Mouse (Mus musculus) thymus, adult 2 months (tissue): Measurements from ENCODE around the gene 2410002F23Rik. TPM values are rescaled to one million over a fixed set of nuclear protein-coding genes. Genes with fewer than 3 reads are reported as not detected.
A peak's percentile ranks its signal among the peaks of the same experiment; 100 is the strongest.

Experiments used
- DNase-seq: peaks from one replicate; pipeline ENCODE4 v3.0.0; 2021
- H3K27ac ChIP-seq: fragments of 200-500 bp; 2 replicates; pipeline ENCODE4 v1.5.1; 2012; ENCODE audit warnings: low read length, control low read depth; ENCODE audit not compliant: control insufficient read depth, insufficient read depth
- H3K27me3 ChIP-seq: fragments of 200-500 bp; 2 replicates; pipeline ENCODE4 v1.6.1; 2012; ENCODE audit warnings: mild to moderate bottlenecking, low read length, moderate library complexity, mixed read lengths; ENCODE audit not compliant: control insufficient read depth, insufficient read depth
- H3K36me3 ChIP-seq: fragments of 200-500 bp; 2 replicates; pipeline ENCODE4 v1.6.1; 2012; ENCODE audit warnings: mild to moderate bottlenecking, low read length, moderate library complexity; ENCODE audit not compliant: control insufficient read depth, insufficient read depth
- H3K4me1 ChIP-seq: fragments of 200-500 bp; replicated peaks from 2 replicates; pipeline ENCODE4 v1.6.1; 2012; ENCODE audit warnings: low read length; ENCODE audit not compliant: control insufficient read depth, insufficient read depth
- H3K4me3 ChIP-seq: fragments of 200-500 bp; 2 replicates; pipeline ENCODE4 v1.5.1; 2012; ENCODE audit warnings: mild to moderate bottlenecking, low read length, control low read depth, moderate library complexity; ENCODE audit not compliant: control insufficient read depth, insufficient read depth
- CTCF ChIP-seq: fragments of 200-500 bp; IDR thresholded peaks from 2 replicates; pipeline ENCODE4 v1.5.1; 2012; ENCODE audit warnings: mild to moderate bottlenecking, control low read depth, low read length, moderate library complexity, borderline replicate concordance; ENCODE audit not compliant: control insufficient read depth, poor library complexity, insufficient read depth; ENCODE audit errors: extremely low read depth
- POLR2A ChIP-seq: fragments of 200-500 bp; IDR thresholded peaks from 2 replicates; pipeline ENCODE4 v1.6.1; 2012; ENCODE audit warnings: mild to moderate bottlenecking, low read length, control low read depth, moderate library complexity; ENCODE audit not compliant: control insufficient read depth, poor library complexity, insufficient read depth; ENCODE audit errors: extremely low read depth
- WGBS: fragments of 180-500 bp; shearing (Covaris S2); methylation state at CpG from one replicate; pipeline ENCODE4 v1.1.7; 2018; 5-methylcytosine and 5-hydroxymethylcytosine counted together
- polyA plus RNA-seq: library from polyadenylated mRNA; depleted of rRNA; stranded (reverse); fragments of >200 nt; gene quantifications from 2 replicates; pipeline ENCODE4 v1.2.3, GENCODE M21; 2012

The 2410002F23Rik gene
- polyA plus RNA-seq, 1 experiment = 173 TPM

DNA sequence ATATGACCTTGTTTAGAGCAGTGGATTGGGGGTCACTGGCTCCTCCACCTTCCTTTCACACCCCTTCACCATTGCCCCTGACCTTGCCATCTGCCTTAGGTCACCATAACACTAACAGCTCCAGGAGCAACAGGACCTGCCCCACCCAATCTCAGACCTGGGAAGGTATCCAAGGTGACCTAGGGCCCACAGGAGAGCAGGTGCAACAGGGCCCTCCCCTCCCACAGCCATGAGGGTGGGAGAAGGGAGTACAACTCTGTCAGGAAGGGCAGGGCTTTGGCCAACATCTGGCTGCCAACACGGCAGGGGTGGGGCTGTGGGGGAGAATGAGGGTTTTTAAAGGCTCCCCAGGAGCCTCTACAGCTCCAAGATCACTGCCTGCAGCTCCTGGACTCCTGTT is 21.4 kb upstream of the 2410002F23Rik start, which contains the start of gene Klk1:
TSS of gene Klk1 (plus strand) at position 285 of the 400 bp plus-strand sequence.
- Histone ChIP-seq H3K36me3 (no peaks in the 10 kb centered on the region), H3K4me1 (no peaks in the 10 kb centered on the region), H3K27ac (no peak within 1 kb of the TSS), H3K27me3 (no peaks in the 10 kb centered on the region), H3K4me3 (no peak within 1 kb of the TSS)
- WGBS = 40% methylated on average over 1 of the region's 1 CpGs
- TF ChIP-seq CTCF (no peak), POLR2A (no peak)
- DNase-seq = no peak

DNA sequence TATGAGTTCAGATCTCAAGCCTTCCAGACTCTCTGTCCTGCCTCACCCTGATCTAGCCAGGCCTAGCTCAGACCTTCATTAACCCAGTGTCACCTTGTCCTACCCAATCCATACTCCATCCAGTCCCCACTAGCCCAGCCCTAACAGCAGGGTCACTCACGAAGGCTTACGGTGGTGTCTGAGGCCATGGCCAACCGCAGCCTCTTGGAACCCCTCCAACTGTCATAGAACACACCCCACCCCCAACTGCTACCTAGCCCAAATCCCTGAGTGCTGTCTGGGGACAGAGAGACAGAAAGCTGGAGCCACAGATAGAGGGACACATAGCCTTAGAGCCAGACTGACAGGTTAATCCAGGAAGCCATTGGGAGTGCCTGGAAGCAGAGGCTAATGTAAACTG is 10.6 kb upstream of the 2410002F23Rik start, which contains the start of gene Gm36864:
TSS of gene Gm36864 (plus strand) at position 269 of the 400 bp plus-strand sequence.
- Histone ChIP-seq H3K4me3 (no peak within 1 kb of the TSS), H3K4me1 (no peaks in the 10 kb centered on the region), H3K36me3 (no peaks in the 10 kb centered on the region), H3K27ac (no peak within 1 kb of the TSS), H3K27me3 (no peaks in the 10 kb centered on the region)
- DNase-seq = no peak
- 82% methylated on average over 3 of the region's 3 CpGs for WGBS
- no peak for TF ChIP-seq CTCF
- TF ChIP-seq POLR2A = no peak

- Histone ChIP-seq H3K36me3 (no peaks in the 10 kb centered on the region), H3K4me1 (no peaks in the 10 kb centered on the region), H3K27ac (no peak overlapping the region), H3K27me3 (no peaks in the 10 kb centered on the region), H3K4me3 (no peak overlapping the region)
- TF ChIP-seq POLR2A (no peak), CTCF (no peak)
- 44% methylated on average over 2 of the region's 2 CpGs for WGBS
- DNase-seq = no peak
Measured at GRCm38 (mm10) chr7:44239913-44240312, 6.6 kb upstream of the 2410002F23Rik start.

- Histone ChIP-seq H3K36me3 (no peaks in the 10 kb centered on the region), H3K4me1 (peaks cover 4% of the 10 kb centered on the region; the same call in 1 of the 2 replicates), H3K27me3 (no peaks in the 10 kb centered on the region), H3K4me3 (no peak overlapping the region), H3K27ac (no peak overlapping the region)
- WGBS = 63% methylated on average over 1 of the region's 1 CpGs
- no peak for DNase-seq
- no peak for TF ChIP-seq POLR2A
- TF ChIP-seq CTCF = no peak
Measured at GRCm38 (mm10) chr7:44240712-44241111, 5.8 kb upstream of the 2410002F23Rik start.

DNA sequence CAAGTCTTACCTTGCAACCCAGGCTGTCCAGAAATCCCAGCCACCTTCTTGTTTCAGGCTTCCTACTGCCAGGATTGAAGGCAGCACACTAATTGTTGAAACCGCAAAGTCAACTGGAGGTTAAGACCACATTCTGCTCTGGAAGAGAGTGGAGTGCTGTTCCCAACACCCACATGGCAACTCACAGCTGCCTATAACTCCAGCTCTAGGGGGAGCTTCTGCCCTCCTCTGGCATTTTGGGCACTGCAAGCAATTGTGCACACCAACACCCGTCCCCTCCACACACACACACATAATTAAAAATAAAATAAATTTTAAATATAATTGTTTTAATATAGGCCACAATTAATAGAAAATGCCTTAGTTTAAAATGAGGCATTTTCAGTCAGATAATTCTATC is 5.4 kb upstream of the 2410002F23Rik start:
- Histone ChIP-seq H3K4me3 (no peak overlapping the region), H3K36me3 (no peaks in the 10 kb centered on the region), H3K27me3 (no peaks in the 10 kb centered on the region), H3K27ac (no peak overlapping the region), H3K4me1 (peaks cover 6% of the 10 kb centered on the region; the same call in 1 of the 2 replicates)
- DNase-seq = no peak
- TF ChIP-seq CTCF (no peak), POLR2A (no peak)
- whole genome bisulfite sequencing = 71% methylated on average over 2 of the region's 2 CpGs

DNA sequence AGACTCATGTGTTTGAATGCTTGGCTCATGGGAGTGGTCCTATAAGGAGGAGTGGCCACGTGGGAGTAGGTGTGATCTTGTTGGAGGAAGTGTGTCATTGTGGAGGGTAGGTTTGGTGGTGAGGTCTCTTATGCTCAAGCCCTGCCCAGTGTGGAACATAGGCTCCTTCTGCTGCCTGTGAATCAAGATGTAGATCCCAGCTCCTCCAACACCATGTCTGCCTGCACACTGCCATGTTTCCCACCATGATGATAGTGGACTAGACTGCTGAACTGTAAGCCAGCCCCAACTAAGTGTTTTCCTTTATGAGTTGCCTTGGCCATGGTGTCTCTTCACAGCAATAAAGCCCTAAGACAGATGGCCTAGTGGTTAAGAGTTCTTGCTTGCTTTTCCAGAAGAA is 2.4 kb upstream of the 2410002F23Rik start:
- Histone ChIP-seq H3K36me3 (peaks cover 3% of the 10 kb centered on the region; the same call in 1 of the 2 replicates), H3K4me3 (no peak overlapping the region), H3K4me1 (peaks cover 6% of the 10 kb centered on the region; the same call in 1 of the 2 replicates), H3K27ac (no peak overlapping the region), H3K27me3 (no peaks in the 10 kb centered on the region)
- WGBS = 76% methylated on average over 1 of the region's 1 CpGs
- no peak for DNase-seq
- TF ChIP-seq POLR2A (no peak), CTCF (no peak)

GRCm38 (mm10) chr7:44246984-44247470 is 505 bp downstream of the 2410002F23Rik start:
- H3K4me3 ChIP-seq = peak overlapping the region; percentile 87
- TF ChIP-seq POLR2A = no peak
- TF ChIP-seq CTCF = no peak
- DNase-seq = peak; percentile 62
- H3K4me1 ChIP-seq = peaks cover 6% of the 10 kb centered on the region; the same call in 1 of the 2 replicates
- H3K36me3 ChIP-seq = peaks cover 10% of the 10 kb centered on the region; the same call in 1 of the 2 replicates
- WGBS = under 1% methylated on average over 23 of the region's 23 CpGs
- H3K27ac ChIP-seq = peak overlapping the region; percentile 9; the same call in 1 of the 2 replicates
- no peaks in the 10 kb centered on the region for H3K27me3 ChIP-seq
